Mouse (Mus musculus) brain, embryonic 14.5 days (tissue): Measurements from ENCODE around the gene Srms.

Source experiments
- CTCF ChIP-seq: fragments of 200-500 bp; IDR thresholded peaks from 2 replicates; pipeline ENCODE4 v1.5.1; 2012; ENCODE audit warnings: inconsistent platforms, mild to moderate bottlenecking, moderate library complexity, borderline replicate concordance; ENCODE audit not compliant: insufficient read depth, insufficient read length; ENCODE audit errors: extremely low read depth
- POLR2A ChIP-seq: fragments of 200-500 bp; IDR thresholded peaks from 2 replicates; pipeline ENCODE4 v1.6.1; 2012; ENCODE audit warnings: mild to moderate bottlenecking, inconsistent platforms, borderline replicate concordance; ENCODE audit not compliant: poor library complexity, insufficient read depth, insufficient read length, severe bottlenecking; ENCODE audit errors: extremely low read depth

DNA sequence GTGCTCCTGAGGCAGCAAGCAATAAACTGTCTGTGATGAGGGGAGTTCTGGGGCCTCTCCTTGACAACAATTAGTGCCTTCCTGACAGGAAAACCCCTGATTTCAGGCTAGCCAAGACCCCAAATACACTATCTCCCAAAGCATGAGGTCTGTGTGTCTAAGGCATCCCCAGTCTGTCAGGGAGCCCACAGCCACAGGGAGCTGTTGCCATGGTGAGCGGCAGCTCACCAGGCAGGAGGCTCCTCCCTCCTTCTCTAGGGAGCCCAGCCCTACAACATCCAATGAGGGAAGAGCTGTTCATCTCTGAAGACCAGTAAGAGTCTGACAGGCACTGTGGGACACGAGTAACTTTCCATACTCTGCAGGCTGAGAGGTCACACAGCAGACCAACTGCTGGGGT is 53.2 kb downstream of the Srms start:
- TF ChIP-seq CTCF (no peak), POLR2A (no peak)
